Mouse (Mus musculus): ENCODE data around the gene Tmem255b.

The Tmem255b gene

DNA sequence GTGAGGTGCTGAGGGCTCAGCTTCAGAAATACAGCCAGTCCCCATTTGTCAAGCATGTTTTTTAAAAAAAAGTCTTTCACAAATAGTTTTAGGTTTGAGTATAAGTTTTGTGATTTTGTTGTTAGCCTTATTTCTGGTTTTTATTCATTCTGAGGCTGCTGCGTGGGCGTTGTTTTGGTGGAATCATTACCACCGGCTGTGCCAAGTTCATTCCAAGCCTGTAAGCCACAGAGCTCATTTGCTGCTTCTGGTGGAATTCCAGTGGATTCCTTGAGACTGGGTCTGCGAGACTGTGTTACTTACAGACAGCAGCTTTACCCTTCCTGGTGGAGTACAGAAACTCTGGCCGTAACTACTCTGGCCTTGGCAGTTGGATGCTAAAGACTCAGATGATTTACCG is 11.5 kb downstream of the Tmem255b start:
- no peak for DNase-seq (ENCODE audit: low spot score in 2 of 2)

DNA sequence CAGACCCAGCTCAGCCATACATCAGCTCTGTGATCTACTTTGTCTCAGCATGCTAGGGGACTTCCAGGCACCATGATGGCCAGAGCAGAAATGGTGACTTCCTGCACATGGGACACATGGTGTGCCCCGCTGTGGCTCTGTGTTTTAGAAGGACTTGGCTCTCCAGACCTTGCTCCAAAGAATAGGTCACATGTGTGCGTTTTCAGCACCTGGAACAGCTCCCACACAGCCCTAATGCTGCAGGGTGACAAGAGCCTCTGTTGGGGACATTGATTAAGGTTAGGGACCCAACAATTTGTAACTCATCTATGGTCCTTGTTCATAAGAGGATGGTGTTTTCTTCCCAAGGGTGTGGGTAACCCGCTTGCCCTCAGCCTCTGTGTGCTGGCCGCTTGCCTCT is 13.2 kb downstream of the Tmem255b start:
- no peak for DNase-seq (ENCODE audit: low spot score in 2 of 2)

DNA sequence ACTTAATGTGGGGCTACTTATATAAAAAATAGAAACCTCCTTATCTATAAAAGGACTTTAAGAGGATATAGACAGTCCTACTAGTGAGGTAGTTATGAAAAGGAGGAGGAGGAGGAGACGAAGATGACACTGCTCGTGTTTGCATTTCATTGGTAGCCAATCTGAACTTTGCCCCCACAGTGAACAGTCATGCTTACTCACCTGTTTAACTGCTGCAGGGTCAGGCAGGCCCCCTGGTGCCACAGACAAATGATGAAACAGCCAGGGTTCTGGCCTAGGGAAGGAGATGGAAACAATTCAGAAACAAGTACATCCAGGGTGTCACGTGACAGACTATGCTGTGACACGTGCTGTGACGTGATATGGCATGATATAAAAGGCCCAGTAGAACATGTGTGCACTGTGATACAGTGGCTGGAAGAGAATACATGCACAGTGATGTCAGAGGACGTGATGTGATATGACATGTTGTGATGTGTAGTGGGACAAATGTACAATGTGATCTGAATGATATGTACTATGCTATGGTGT is 16.8 kb downstream of the Tmem255b start:
- no peak for DNase-seq (ENCODE audit: low spot score in 2 of 2)

DNA sequence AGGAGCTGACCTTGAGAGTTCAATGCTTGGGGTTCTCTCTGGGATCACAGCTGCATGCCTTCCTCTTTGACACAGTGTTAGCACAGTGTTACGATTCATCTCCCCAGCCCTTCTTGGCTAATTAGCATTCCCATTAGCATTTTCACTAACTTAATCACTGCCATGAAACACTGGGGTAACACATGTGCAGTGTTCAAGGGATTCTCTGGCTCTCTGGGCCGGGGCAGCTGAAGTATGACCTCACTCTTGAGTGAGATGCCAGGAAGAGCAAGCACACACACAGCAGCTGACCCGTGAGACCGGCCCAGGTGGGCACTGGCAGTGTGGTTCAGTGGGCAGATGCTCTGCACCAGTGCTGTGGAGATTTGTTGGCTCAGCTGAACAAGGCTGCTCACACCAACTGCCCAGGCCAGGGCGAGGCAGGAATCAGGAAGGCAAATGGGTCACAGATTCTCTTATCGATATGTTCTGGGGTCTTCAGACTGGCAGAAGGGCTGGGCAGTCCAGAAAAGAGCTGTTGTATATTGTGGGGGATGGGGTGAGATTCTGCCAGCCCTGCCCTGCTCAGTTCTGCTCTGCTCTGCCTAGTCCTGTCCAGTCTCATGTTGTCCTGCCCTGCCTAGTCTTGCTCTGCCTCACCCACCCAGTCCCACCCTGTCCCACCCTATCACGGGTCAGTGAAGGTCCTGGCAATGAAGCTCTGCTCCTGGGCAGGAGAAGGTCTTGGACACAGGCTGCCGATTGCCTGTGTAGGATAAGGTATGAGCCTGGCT is 19.5 kb downstream of the Tmem255b start:
- no peak for DNase-seq (ENCODE audit: low spot score in 2 of 2)

DNA sequence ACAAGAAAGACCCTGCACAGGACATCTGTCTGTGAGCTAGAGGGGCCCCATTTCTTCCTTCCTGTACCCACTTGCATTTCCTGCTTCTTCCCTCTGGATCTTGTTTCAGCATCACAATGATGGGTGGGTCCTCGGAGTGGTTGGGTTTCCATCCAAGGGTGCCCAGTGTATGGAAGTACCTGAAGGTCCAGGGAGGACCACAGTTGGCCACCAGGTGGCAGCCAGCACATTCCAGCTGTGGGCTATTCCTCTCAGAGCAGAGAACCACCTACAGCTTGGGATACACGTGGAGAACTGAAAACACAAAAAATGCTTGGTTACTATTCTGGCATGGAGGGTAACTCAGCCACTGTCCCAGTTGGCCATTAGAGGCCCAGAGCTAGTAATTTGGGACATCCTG is 20.3 kb downstream of the Tmem255b start:
- DNase-seq (ENCODE audit: low spot score in 2 of 2): no peak

DNA sequence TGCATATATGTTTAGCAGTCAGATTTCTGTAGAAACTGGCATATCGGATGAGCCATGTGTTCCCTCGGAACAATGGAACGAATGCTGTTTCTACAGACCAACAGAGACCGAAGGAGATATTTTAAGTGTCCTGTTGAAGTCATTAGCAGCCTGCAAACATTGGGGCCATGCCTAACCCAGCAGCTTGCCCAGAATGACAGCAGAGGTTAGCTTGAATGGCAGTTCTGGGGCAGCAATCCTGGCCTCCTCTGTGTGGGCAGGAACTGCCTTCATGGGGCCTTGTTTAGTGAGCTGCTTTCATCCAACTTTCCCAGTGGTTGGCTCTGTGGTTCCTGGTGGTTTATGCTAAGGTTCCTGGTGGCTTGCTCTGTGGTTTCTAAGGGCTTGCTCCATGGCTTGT is 24.4 kb downstream of the Tmem255b start:
- no peak for DNase-seq (ENCODE audit: low spot score in 2 of 2)

DNA sequence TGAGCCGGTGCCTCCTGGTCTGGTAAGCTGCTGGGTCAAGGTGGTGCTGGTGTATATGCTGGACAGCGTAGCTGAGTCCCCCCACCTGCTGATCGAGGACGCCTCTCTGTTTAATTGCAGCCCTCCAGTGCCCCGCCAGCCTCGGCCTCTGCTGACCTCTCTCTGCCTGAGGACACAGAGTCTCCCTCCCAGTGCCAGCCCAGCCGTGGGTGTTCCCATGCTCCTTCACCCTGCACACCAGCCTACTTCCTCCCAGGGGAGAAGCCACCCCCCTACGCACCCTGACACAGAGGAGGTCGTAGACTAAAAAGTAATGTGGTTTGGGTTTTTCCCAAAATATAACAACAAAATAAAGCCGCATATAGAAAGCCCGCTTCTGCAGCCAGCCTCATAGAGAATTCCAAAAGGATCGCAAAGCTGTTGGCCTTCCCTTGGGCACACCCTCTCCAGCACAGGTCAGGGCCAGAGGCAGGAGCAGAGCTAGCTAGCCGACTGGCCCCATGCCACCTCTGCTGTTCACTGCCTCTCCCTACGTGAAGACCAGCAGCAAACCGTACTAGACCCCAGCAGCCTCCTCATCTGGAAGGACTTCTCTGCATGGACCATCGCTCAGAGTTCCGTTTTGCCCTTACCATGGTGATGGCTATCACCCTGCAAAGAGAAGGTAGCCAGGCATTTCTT is 26.2 kb downstream of the Tmem255b start:
- no peak for DNase-seq (ENCODE audit: low spot score in 2 of 2)

DNA sequence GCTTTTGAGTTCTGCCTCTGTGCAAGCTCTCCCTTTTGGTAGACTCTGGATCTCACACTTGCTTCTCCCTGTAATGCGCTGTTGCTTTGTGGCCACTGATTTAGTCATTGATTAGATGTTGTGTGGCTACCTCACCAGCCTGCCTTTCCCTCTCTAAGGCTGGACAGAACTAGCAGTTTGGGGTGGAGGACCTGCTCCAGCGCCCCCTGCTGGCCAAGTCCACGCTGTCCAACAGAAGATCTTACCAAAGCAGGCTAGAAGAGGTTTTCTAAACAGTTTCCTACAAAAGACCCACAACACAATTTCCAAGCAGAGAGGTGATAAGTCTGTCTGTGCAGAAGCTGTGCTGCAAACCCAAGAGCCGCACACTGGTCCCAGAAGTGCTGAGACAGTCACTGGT is 26.9 kb downstream of the Tmem255b start:
- peak in 1 of 2 experiments; percentile 31 for DNase-seq (ENCODE audit: low spot score in 2 of 2)

DNA sequence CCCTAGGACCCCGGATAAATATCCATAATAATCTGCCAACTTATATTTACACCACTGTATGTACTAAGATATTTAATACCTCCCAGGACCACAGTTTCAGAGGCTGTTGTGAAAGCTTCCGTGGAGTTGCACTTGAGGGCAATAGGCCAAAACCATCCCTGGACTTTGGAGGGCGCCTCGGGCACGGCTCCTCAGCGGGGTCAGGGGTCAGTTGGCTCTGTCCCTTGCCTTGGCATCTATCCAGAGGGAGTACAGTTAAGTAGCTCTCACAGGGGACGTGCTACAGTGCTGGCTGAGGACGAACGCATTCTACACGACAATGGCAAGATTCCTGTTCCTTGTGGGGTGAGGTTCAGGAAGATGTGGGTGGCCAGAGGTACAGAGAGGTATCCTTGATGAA is 27.4 kb downstream of the Tmem255b start:
- DNase-seq (ENCODE audit: low spot score in 2 of 2): no peak

DNA sequence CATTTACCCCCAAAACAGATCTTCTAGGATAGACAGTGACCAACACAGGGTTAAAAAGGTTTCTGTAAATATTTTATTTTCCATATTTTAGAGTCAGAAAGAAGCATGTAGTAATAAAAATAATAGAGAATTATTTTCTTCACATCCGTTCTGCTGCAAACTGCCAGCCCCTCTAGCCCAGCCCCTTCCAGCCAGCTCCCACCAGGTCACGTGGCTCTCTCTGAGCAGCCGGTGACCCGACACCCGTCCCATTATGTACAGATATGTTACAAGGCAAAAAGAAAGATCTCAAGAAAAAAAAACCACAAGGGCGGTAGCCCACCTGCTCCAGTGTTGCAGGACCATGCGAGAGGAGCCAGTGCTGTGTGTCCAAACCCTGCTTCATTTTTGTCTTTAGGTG is 30.3 kb downstream of the Tmem255b start:
- no peak for DNase-seq (ENCODE audit: low spot score in 2 of 2)

DNA sequence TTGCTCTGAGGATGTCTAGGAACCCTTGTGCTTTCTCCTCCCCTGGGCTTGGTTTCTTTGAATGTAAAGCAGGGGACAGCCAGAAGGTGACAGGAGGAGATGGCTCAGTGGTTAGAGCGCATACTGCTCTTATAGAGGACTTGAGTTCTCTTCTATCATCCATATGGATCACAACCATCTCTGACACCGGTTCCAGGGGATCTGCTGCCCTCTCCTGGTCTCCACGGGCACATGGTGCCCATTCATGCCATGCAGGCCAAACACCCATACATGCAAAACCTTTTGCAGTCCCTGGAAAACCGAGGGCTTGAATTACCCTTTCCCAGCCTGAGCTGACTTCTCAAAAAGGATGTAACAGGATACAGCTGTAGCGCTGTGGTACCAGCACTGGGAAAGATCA is 32.0 kb downstream of the Tmem255b start:
- DNase-seq (ENCODE audit: low spot score in 2 of 2): no peak

DNA sequence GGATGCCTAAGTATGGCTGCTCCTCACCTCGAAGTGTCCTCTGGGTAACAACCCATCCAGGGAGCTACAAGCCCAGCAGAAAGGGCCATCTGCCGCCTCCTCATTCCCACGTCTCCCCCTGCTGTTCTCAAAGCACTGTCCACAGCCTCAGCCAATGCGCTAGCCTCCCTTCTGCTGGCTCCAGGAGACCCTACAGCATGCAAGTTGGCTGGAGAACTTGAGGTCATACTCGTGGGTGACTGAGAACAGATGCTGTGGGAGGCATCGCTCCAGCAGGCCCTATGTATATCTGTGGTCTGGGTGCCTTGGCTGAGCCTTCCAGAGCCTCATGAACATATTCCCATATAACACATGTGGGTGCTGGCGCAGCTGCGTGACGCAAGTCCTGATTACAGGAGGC is 33.7 kb downstream of the Tmem255b start:
- no peak for DNase-seq (ENCODE audit: low spot score in 2 of 2)

DNA sequence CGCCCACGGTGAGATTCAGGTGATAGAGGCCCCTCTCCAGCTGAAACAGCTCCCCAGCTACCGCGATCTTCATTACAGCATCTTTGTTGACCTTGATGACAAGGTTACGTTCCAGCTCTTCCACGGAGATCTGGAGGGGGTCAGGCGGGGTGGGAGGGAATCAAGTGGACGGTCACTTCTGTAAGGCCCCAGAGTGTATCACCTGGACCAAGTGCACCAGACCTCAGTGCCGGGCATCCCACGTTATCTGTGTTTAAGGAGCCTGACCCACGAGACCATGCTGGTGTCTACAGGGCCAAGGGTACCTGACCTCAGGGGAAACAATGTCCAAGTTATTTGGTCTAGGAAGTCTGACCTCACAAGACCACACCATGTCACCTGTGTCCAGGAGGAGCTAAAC is 36.5 kb downstream of the Tmem255b start:
- no peak for DNase-seq (ENCODE audit: low spot score in 2 of 2)

DNA sequence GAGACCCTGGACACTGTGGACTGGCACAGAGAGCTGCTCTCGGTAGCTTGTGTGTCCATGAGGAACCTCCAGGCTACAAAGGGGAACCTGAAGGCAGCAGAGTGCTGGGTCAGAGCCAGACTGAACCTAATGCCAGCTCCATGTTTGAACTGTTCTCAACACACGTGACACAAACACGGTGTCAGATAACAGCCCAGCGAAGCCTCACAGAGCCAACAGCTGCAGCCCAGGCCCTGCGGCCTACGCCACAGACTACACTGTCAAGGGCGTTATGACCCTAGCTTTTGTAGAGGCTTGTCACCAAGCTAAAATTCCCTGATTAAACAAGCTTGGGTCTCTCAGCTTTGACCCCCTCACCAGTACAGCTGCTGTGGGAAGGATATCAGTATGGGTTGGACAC is 37.3 kb downstream of the Tmem255b start:
- DNase-seq (ENCODE audit: low spot score in 2 of 2): no peak

DNA sequence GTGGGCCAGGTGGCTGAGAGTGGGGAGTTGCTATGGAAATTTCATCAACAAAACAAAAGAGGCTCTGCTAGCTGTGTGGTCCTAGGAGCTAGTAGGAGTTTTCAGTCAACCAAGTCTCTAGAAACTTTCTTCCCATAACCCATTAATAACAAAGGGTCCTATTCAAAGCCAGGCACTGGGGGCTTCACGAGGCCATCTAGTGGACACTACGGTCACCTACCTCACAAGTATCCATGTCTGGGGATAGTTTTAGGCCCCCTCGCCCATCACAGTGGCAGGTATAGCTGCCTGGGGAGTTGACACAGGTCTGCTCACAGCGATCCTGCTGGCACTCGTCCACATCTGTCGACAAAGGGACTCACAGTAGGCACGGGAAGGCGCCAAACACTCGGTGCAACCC is 40.9 kb downstream of the Tmem255b start:
- DNase-seq (ENCODE audit: low spot score in 2 of 2): no peak

DNA sequence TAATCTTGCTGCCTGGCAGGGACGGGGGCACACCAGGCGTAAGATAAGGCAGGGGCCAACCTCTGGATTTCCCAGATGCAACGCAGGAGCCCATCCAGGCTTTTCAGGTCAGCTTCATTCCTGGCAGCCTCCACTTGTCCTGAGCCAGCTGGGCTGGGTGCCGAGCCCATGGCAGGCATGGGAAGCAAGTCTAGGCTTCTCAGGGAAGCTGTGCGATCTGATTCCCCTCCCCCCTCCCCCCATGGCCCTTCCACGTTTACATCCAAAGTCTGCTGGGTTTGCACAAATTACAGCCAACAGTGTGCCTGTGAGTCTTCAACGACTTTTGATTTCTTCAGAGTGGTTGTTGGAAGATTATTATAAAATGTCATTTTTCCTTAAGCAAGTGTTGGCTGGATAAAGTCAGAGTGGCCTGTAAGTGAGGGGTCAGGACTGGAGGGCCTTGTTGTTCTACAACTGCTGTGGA is 46.1 kb downstream of the Tmem255b start:
- no peak for DNase-seq (ENCODE audit: low spot score in 2 of 2)

DNA sequence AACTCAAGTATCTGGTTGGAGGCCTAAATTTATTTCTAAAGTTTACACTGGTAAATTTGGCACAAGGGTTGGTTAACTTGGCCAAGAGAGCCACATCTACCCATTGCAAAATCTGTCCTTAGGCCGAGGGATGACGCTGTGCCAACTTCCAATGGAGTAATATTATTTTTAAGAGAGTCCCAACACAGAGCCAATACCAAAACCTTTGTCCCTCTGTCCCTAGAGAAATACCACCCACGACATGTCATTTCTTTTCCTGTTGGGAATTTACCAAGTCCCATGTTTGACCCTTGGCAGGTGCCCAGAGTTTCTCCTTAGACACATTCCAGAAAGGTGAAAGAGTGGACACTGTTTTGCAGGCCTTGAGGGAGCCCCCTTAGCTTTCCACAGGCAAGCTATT is 46.6 kb downstream of the Tmem255b start:
- DNase-seq (ENCODE audit: low spot score in 2 of 2): no peak

DNA sequence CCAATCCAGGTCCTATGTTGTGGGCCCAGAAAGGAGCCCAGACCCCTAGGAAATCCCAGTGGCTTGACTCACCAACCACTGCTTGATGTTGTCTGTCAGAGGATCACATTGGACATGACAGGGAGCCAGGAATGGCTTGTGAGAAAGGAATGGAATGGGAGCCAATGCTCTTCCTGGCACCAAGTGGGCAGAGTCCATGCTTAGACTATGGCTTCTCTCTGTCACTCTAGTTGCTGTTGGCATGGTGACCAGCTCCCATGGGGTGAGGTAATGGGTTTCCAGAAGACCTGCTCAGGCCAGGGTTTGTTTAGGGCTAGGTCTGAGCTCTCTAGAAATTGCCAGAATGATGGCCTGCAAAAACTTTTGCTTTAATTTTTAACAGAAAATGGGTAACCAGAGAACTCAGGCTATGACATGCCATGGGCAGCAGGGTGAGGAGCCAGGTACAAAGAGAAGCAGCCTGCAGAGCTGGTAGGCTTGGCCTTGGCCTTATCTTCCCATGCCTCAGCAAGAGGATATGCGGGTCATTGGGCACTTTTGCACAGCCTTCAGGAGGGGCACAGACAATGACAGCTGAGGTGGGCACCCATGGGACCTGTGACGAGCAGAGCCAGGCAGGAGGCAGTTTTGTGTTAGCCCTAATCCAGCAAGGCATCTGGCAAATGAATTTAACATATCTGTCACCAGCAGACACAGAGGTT is 47.3 kb downstream of the Tmem255b start:
- no peak for DNase-seq (ENCODE audit: low spot score in 2 of 2)

DNA sequence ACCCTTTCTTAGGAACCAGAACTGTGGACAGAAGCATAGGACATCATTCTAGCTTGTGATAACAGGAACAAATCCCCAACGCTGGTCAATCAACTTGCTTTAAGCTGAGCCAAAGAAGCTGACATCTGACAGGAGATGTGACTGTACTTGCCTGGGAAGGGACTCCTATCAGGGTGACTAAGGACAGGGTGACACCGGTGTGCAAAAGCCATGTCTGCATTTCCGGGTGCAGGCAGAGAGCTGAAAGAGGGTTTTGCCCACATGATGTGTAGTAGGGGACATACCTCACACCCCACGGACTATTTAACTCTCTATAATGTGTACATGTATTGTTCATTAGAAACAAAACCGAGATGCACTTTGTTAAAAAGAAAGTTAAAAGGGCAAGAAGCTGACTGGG is 48.2 kb downstream of the Tmem255b start:
- no peak for DNase-seq (ENCODE audit: low spot score in 2 of 2)

DNA sequence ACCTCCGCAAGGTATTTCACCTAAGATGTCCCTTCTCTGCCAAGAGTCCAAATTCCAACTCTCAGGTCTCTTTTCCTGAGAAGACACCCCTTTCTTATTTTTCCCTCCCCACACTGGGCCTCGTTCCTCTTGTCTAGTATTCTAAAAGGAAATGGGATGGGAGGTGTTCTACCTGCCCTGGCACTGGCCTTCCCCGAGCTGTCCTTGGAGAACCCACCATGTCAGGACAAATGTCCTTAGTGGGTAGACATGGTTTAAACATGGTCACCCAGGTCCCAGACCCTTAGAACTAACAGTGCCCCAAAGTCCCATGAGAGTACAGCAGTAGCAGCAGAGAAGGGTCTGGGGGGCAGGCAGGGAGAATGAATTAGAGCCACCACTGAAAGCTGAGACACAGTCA is 54.4 kb downstream of the Tmem255b start:
- DNase-seq (ENCODE audit: low spot score in 2 of 2): no peak

DNA sequence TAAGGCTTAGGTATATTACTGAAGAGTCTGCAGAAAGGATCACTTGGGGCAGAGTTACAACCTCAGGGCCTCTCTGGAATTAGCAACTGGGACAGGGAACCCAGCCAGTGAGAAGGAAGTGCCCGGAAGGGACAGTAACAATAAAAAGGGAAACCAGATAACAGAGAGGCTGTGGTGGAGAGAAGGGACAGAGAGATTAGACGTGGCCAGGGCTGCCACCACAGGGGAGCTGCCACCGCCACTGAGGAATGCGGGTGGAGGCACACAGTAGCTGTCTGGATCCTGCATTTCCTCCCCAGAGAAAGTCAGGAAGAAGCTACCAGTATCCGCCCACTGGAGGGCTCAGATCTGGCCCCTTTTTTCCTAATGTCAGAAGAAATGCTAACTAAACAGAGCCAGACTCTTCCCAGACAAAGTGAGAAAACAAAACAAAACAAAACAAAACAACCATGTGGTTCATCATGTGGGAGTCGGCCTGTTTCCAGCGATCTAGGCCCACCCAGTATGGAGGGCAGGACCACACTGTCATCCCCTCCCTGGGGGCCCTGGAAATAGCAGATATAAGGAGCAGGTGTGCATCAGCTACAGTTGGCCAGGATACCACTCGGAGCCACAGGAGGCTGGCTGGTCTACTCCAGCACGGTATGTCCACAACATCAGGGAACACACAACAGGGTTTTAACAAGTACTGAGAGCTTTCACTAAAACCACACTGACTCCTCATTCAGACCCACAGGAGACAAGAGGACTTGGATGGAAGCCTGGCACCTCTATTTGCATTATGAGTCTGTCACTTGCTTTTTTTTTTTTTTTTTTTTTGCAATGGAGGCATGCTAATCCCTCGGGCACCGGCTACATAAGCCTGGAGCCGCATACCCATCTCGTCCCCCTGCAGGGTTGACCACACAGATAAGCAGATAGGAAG is 55.3 kb downstream of the Tmem255b start:
- no peak for DNase-seq (ENCODE audit: low spot score in 2 of 2)
